Mouse (Mus musculus) cortical plate, adult 2 months (tissue): Measurements from ENCODE around the gene Nbas.

Experiments
- CTCF ChIP-seq: fragments of 200-500 bp; IDR thresholded peaks from 2 replicates; pipeline ENCODE4 v1.5.1; 2011; ENCODE audit warnings: mild to moderate bottlenecking, control low read depth, low read length; ENCODE audit not compliant: insufficient read depth; ENCODE audit errors: extremely low read depth
- POLR2A ChIP-seq: fragments of 200-500 bp; IDR thresholded peaks from 2 replicates; pipeline ENCODE4 v1.6.1; 2011; ENCODE audit warnings: mild to moderate bottlenecking, low read length, control low read depth; ENCODE audit not compliant: insufficient read depth; ENCODE audit errors: extremely low read depth

DNA sequence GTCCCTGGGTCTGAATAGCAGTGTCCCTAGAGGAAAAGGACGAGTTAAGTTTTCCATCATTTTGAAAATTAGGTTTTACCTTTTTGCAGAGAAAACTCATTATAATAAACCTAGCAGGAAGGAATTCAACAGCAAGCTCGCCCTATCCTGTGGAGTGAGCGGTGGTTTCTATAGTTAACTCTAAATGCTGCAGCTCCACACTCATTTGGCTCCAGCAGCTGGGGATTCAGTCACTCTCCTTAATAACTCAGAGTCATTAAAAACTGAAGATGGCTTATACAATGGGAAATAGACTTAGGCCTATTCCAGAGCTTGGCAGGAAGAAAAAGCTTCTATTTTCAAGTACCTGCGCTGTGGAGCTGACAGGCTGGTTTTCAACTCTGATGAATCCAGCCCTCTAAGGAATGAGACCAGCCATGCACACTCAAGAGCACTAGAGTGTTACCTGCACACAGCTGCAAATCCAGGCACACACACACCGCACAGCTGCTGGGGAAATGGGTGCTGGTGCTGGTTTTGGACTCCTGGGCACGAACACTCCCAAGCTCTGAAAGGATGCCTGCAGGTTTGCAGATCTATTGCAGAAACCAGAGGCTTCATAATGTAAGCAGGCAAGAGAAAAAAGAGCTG, 316.7 kb downstream of the Nbas start:
- TF ChIP-seq CTCF (no peak), POLR2A (no peak)
